Comparison of ENCODE assay signal across 12 mouse cellular contexts in the genomic region with DNA sequence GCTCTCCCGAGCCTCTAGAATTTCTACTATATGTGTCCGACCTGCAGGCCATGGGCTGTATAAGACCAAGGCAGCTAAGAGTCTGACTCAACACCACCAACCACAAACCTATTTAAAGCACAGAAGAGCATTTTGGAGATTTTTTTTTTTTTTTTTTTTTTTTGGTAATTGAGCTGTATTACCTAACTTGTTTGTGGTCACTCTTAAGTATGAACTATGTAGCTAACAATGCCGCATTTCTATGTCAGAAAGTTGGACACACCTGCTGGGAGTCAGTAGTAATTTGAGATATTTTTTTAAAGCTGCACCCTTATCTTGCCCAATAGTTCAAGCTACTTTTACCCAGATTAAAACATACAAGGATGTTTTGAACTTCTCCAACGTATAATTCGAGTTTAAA.
"Had no signal": no experiment of that assay in that cellular context is flagged by ENCODE, and none has a peak within 500 bp of the region (broad histone marks: within the 10 kb centered on the region; RNA-seq: fewer than 3 reads in every experiment).

No protein-coding gene starts in this region.

- ATAC-seq: liver, postnatal 0 days; midbrain, embryonic 13.5 days had no signal

- H3K4me3 ChIP-seq: limb, embryonic 12.5 days; liver, embryonic 13.5 days; lung, embryonic 15.5 days; midbrain, embryonic 13.5 days; neural tube, embryonic 15.5 days had no signal

- H3K36me3 ChIP-seq: limb, embryonic 12.5 days; liver, embryonic 13.5 days; lung, embryonic 15.5 days; midbrain, embryonic 13.5 days; neural tube, embryonic 15.5 days had no signal

- H3K27me3 ChIP-seq: limb, embryonic 12.5 days; liver, embryonic 13.5 days; lung, embryonic 15.5 days; midbrain, embryonic 13.5 days; neural tube, embryonic 15.5 days had no signal

- DNase-seq: kidney, adult 9 months; kidney, postnatal 36 days; layer of hippocampus, adult 9-11 months; layer of hippocampus, postnatal 36 days; liver, postnatal 0 days; right cerebral cortex, adult 18-20 months; thymus, postnatal 4 days had no signal
